Mouse (Mus musculus): ENCODE measurements around the gene Dnajc13. TPM values are rescaled to one million over a fixed set of nuclear protein-coding genes. Genes with fewer than 3 reads are reported as not detected.
A peak's percentile ranks its signal among the peaks of the same experiment; 100 is the strongest.

The Dnajc13 gene
- total RNA-seq, 2 experiments from 2014 or later, result 43.0 to 46.9 TPM

GRCm38 (mm10) chr9:104123622-104124021 is 139.1 kb downstream of the Dnajc13 start:
- no peak for DNase-seq

GRCm38 (mm10) chr9:104123101-104123500 is 139.6 kb downstream of the Dnajc13 start:
- DNase-seq, result no peak

- DNase-seq, result no peak
These were observed 153.6 kb downstream of the Dnajc13 start for GRCm38 (mm10) chr9:104109151-104109550.

GRCm38 (mm10) chr9:104108571-104109143 is 154.1 kb downstream of the Dnajc13 start:
- DNase-seq, result no peak

GRCm38 (mm10) chr9:104107482-104107881 is 155.2 kb downstream of the Dnajc13 start:
- DNase-seq, result no peak

GRCm38 (mm10) chr9:104106930-104107329 is 155.8 kb downstream of the Dnajc13 start:
- DNase-seq, result no peak

- DNase-seq, result no peak
These were observed 157.7 kb downstream of the Dnajc13 start for GRCm38 (mm10) chr9:104104986-104105385.

- no peak for DNase-seq
These were observed 159.8 kb downstream of the Dnajc13 start for GRCm38 (mm10) chr9:104102901-104103300.

- DNase-seq, result no peak
These were observed 160.4 kb downstream of the Dnajc13 start for GRCm38 (mm10) chr9:104102301-104102700.

- peak in 1 of 2 experiments; percentile 14 for DNase-seq
These were observed 161.3 kb downstream of the Dnajc13 start for GRCm38 (mm10) chr9:104101458-104101857.

Other genes starting within 250 kb of the Dnajc13 start
- not detected for gene Gm28305, start 222.3 kb downstream of the Dnajc13 start, total RNA-seq (2021)
- gene Uba5, start 199.8 kb downstream of the Dnajc13 start, total RNA-seq (2021), result 10 to 100 TPM; 46.1 to 46.9 TPM
- gene Acad11, start 199.6 kb downstream of the Dnajc13 start, total RNA-seq (2021), result 10 to 100 TPM; 59.7 to 85.9 TPM
- gene Ackr4, start 136.0 kb downstream of the Dnajc13 start, total RNA-seq (2021), result under 1 TPM in 1 of 2 experiments, not detected in 1; 0.17 TPM
- gene Acpp, start 74.8 kb upstream of the Dnajc13 start, total RNA-seq (2021), result 10 to 100 TPM in 1 of 2 experiments, under 1 TPM in 1; 0.13 to 29.3 TPM